In genomic region chr3:105521178-105521631, GRCm38 (mm10) we compare ENCODE assay signal across 8 mouse cellular contexts.
DNase-seq lines count a peak whose midpoint lies in the region; ATAC-seq lines count a peak whose summit lies in the region.

No protein-coding gene starts in this region.

- intact Hi-C loops in left cerebral cortex, postnatal 10 days (cut with DNase I) = no loop called here

- H3K36me3 ChIP-seq in midbrain, embryonic 11.5 days (ENCODE audit: control insufficient read depth, insufficient read depth, low read length) = no peaks in the 10 kb centered on the region
- H3K36me3 ChIP-seq in midbrain, embryonic 10.5 days = no peaks in the 10 kb centered on the region
- no peaks in the 10 kb centered on the region for H3K36me3 ChIP-seq in heart, embryonic 16.5 days (ENCODE audit: control insufficient read depth, insufficient read depth)

- H3K4me1 ChIP-seq in midbrain, embryonic 11.5 days (ENCODE audit: control insufficient read depth, insufficient read depth, low read length) = no peaks in the 10 kb centered on the region
- H3K4me1 ChIP-seq in midbrain, embryonic 10.5 days = peaks cover 11% of the 10 kb centered on the region; the same call in 1 of the 2 replicates
- peaks cover 14% of the 10 kb centered on the region for H3K4me1 ChIP-seq in heart, embryonic 16.5 days (ENCODE audit: control insufficient read depth, insufficient read depth, low read length)

- H3K9me3 ChIP-seq in midbrain, embryonic 11.5 days (ENCODE audit: control insufficient read depth, low read length) = no peaks in the 10 kb centered on the region
- no peaks in the 10 kb centered on the region for H3K9me3 ChIP-seq in midbrain, embryonic 10.5 days (replicated peaks)
- no peaks in the 10 kb centered on the region for H3K9me3 ChIP-seq in heart, embryonic 16.5 days (replicated peaks; ENCODE audit: control insufficient read depth, low read length)

- H3K4me2 ChIP-seq in midbrain, embryonic 11.5 days = no peak overlapping the region
- peak overlapping the region; percentile 50; the same call in 1 of the 2 replicates for H3K4me2 ChIP-seq in heart, embryonic 16.5 days (ENCODE audit: low read depth, low read length)

- H3K27ac ChIP-seq in midbrain, embryonic 11.5 days (ENCODE audit: low read depth, low read length) = no peak overlapping the region
- no peak overlapping the region for H3K27ac ChIP-seq in midbrain, embryonic 10.5 days (replicated peaks)
- H3K27ac ChIP-seq in heart, embryonic 16.5 days (ENCODE audit: low read length) = peak overlapping the region; percentile 77

- peak; percentile 28 for DNase-seq in midbrain, embryonic 11.5 days (ENCODE audit: low spot score, missing footprints)
- no peak for DNase-seq in midbrain, embryonic 10.5 days (ENCODE audit: low spot score)
- DNase-seq in cerebellum, postnatal 36 days = peak; percentile 84 to 87
- peak; percentile 59 to 74 for DNase-seq in left cerebral cortex, postnatal 10 days (ENCODE audit: extremely low spot score in 1 of 2, low spot score in 2 of 2)
- peak; percentile 57 for DNase-seq in right cerebral cortex, postnatal 14 days
- DNase-seq in T-cell, adult 2 months (ENCODE audit: low spot score) = no peak
- no peak for DNase-seq in urinary bladder, postnatal 25 days (ENCODE audit: low spot score)

- no peak overlapping the region for H3K4me3 ChIP-seq in midbrain, embryonic 11.5 days (ENCODE audit: low read depth, low read length)
- H3K4me3 ChIP-seq in midbrain, embryonic 10.5 days = no peak overlapping the region
- no peak overlapping the region for H3K4me3 ChIP-seq in heart, embryonic 16.5 days (ENCODE audit: low read length)

- no peaks in the 10 kb centered on the region for H3K27me3 ChIP-seq in midbrain, embryonic 11.5 days (ENCODE audit: control insufficient read depth, insufficient read depth, low read length)
- H3K27me3 ChIP-seq in midbrain, embryonic 10.5 days (ENCODE audit: low read depth, poor library complexity, severe bottlenecking) = no peaks in the 10 kb centered on the region
- H3K27me3 ChIP-seq in heart, embryonic 16.5 days (ENCODE audit: control insufficient read depth, insufficient read depth, low read length) = no peaks in the 10 kb centered on the region

- H3K9ac ChIP-seq in midbrain, embryonic 11.5 days (ENCODE audit: low read length) = no peak overlapping the region
- H3K9ac ChIP-seq in heart, embryonic 16.5 days (ENCODE audit: low read length) = no peak overlapping the region; the same call in 1 of the 2 replicates

- no peak for ATAC-seq in midbrain, embryonic 11.5 days (ENCODE audit: low FRiP score)
- peak; percentile 88 for ATAC-seq in heart, embryonic 16.5 days (replicated peaks; ENCODE audit: extremely low read depth, insufficient read depth, low FRiP score)

- 83% methylated on average over 12 of the region's 12 CpGs for WGBS in midbrain, embryonic 11.5 days
- 83% methylated on average over 12 of the region's 12 CpGs for WGBS in midbrain, embryonic 10.5 days
- WGBS in heart, embryonic 16.5 days = 35% methylated on average over 12 of the region's 12 CpGs

Comparison
In these comparisons a context has a peak if more than half of its experiments do, and no peak if none do; other contexts are left out.
1. DNase-seq: peak in midbrain, embryonic 11.5 days (single experiment), cerebellum, postnatal 36 days (2 of 2), left cerebral cortex, postnatal 10 days (2 of 2) and right cerebral cortex, postnatal 14 days (single experiment); none in midbrain, embryonic 10.5 days (single experiment), T-cell, adult 2 months (single experiment) and urinary bladder, postnatal 25 days (single experiment).